Mouse (Mus musculus): ENCODE measurements around the gene Nubp1.

Nubp1 gene

GRCm38 (mm10) chr16:10467391-10468107, 55.8 kb downstream of the Nubp1 start:
- DNase-seq (ENCODE audit: low read depth, low spot score): peak; percentile 59

- DNase-seq (ENCODE audit: low read depth, low spot score): no peak
Observed at GRCm38 (mm10) chr16:10468201-10468600, 56.5 kb downstream of the Nubp1 start.

DNA sequence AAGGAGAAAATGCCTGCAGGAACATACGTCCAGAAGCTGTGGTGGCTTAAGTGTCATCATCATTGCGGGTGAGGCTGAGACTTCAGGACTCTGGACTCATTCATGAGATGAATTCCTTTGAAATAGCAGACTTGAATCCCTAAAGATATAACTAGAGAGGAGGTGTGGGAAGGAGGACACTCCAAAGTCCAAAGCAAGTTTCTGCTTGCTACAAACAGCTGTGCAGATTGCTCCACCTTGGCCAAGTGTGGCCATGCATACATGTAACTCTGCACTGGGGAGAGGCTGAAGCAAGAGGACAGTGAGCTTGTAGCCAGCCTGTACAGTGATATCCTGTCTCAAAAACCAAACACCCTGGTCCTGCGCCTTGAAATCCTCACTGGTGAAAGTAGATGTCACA, 60.2 kb downstream of the Nubp1 start:
- no peak for DNase-seq (ENCODE audit: low read depth, low spot score)

All from 3T3-L1 (cell line).